Mouse (Mus musculus) hindbrain, postnatal 0 days (tissue): ENCODE data around the gene Dbndd2. TPM values are rescaled to one million over a fixed set of nuclear protein-coding genes. Genes with fewer than 3 reads are reported as not detected.

Source experiments
- ATAC-seq: fragments of 200-750 bp; cut with Nextera tagmentation; 2 replicates; pipeline ENCODE4 v1.8.0; 2017; ENCODE audit warnings: mild to moderate bottlenecking, moderate TSS enrichment, moderate library complexity
- DNase-seq: peaks from one replicate; pipeline ENCODE4 v3.0.0-alpha.2; 2015; ENCODE audit warnings: low spot score
- H3K27ac ChIP-seq: fragments of 300-500 bp; sonication (generic); 2 replicates; pipeline ENCODE4 v1.5.1; 2014; ENCODE audit warnings: mild to moderate bottlenecking
- H3K27me3 ChIP-seq: fragments of 300-500 bp; sonication (generic); 2 replicates; pipeline ENCODE4 v1.6.1; 2014; ENCODE audit warnings: low read length, mixed read lengths; ENCODE audit not compliant: insufficient read depth
- H3K36me3 ChIP-seq: fragments of 300-500 bp; sonication (generic); 2 replicates; pipeline ENCODE4 v1.6.1; 2014; ENCODE audit warnings: low read length, mixed read lengths; ENCODE audit not compliant: insufficient read depth
- H3K4me1 ChIP-seq: fragments of 300-500 bp; sonication (generic); 2 replicates; pipeline ENCODE4 v1.6.1; 2014; ENCODE audit warnings: antibody characterized with exemption, low read length, mixed read lengths; ENCODE audit not compliant: insufficient read depth
- H3K4me2 ChIP-seq: fragments of 300-500 bp; sonication (generic); 2 replicates; pipeline ENCODE4 v1.6.1; 2014; ENCODE audit warnings: low read depth, mild to moderate bottlenecking, low read length, moderate library complexity, mixed read lengths
- H3K4me3 ChIP-seq: fragments of 300-500 bp; sonication (generic); 2 replicates; pipeline ENCODE4 v1.5.1; 2014; ENCODE audit warnings: low read length
- H3K9ac ChIP-seq: fragments of 300-500 bp; sonication (generic); replicated peaks from 2 replicates; pipeline ENCODE4 v1.6.1; 2014; ENCODE audit warnings: mild to moderate bottlenecking, low read length, moderate library complexity, mixed read lengths
- H3K9me3 ChIP-seq: fragments of 300-500 bp; sonication (generic); 2 replicates; pipeline ENCODE4 v1.6.1; 2016; ENCODE audit warnings: low read length, mixed read lengths
- CTCF ChIP-seq: IDR thresholded peaks from 2 replicates; pipeline ENCODE4 v1.5.1; 2016; ENCODE audit warnings: antibody characterized with exemption, control low read depth, low read depth
- WGBS: fragments of 180-500 bp; shearing (Covaris S2); extraction: QIAGEN DNeasy Blood & Tissue Kit; methylation state at CpG from one replicate; pipeline ENCODE4 v1.1.7; 2014; 5-methylcytosine and 5-hydroxymethylcytosine counted together
- polyA plus RNA-seq: library from polyadenylated mRNA; unstranded; fragments of >200 nt; fragmentation: Nextera tagmentation; extraction: Ambion mirVana; gene quantifications from 2 replicates; pipeline ENCODE4 v1.2.1, GENCODE M21; 2015
- total RNA-seq: library from RNA; depleted of rRNA; stranded (reverse); fragments of >200 nt; gene quantifications from 2 replicates; pipeline ENCODE4 v1.2.3, GENCODE M21; 2014

The Dbndd2 gene
- total and polyA plus RNA-seq, 2 experiments from 2014 or later, result 29.5 to 37.2 TPM

GRCm38 (mm10) chr2:164453047-164453757, 32.7 kb upstream of the Dbndd2 start:
- TF ChIP-seq CTCF, result no peak
- DNase-seq (no peak), ATAC-seq (no peak)
- Histone ChIP-seq H3K4me3 (no peak overlapping the region), H3K9me3 (no peaks in the 10 kb centered on the region), H3K4me1 (no peaks in the 10 kb centered on the region; the same call in 1 of the 2 replicates), H3K9ac (no peak overlapping the region), H3K36me3 (no peaks in the 10 kb centered on the region), H3K4me2 (no peak overlapping the region), H3K27ac (no peak overlapping the region), H3K27me3 (no peaks in the 10 kb centered on the region)
- 79% methylated on average over 14 of the region's 14 CpGs for WGBS

GRCm38 (mm10) chr2:164453887-164454500, 31.9 kb upstream of the Dbndd2 start:
- Histone ChIP-seq H3K9me3 (no peaks in the 10 kb centered on the region), H3K36me3 (no peaks in the 10 kb centered on the region), H3K27ac (no peak overlapping the region), H3K4me2 (no peak overlapping the region), H3K27me3 (no peaks in the 10 kb centered on the region), H3K9ac (no peak overlapping the region), H3K4me3 (no peak overlapping the region), H3K4me1 (no peaks in the 10 kb centered on the region; the same call in 1 of the 2 replicates)
- WGBS, result 67% methylated on average over 7 of the region's 7 CpGs
- DNase-seq (no peak), ATAC-seq (no peak)
- TF ChIP-seq CTCF, result no peak

GRCm38 (mm10) chr2:164454846-164455245, 31.1 kb upstream of the Dbndd2 start:
- no peak for ATAC-seq

GRCm38 (mm10) chr2:164455421-164456190, 30.3 kb upstream of the Dbndd2 start:
- Histone ChIP-seq H3K27me3 (no peaks in the 10 kb centered on the region), H3K4me3 (no peak overlapping the region), H3K9me3 (no peaks in the 10 kb centered on the region), H3K9ac (no peak overlapping the region), H3K4me1 (no peaks in the 10 kb centered on the region; the same call in 1 of the 2 replicates), H3K4me2 (no peak overlapping the region), H3K27ac (no peak overlapping the region), H3K36me3 (no peaks in the 10 kb centered on the region)
- 74% methylated on average over 6 of the region's 6 CpGs for WGBS
- DNase-seq (no peak), ATAC-seq (no peak)
- TF ChIP-seq CTCF, result no peak

More at GRCm38 (mm10) chr2:164454846-164455245, 31.1 kb upstream of the Dbndd2 start:
- Histone ChIP-seq H3K36me3 (no peaks in the 10 kb centered on the region), H3K9ac (no peak overlapping the region), H3K27ac (no peak overlapping the region), H3K4me2 (no peak overlapping the region), H3K4me1 (no peaks in the 10 kb centered on the region; the same call in 1 of the 2 replicates), H3K4me3 (no peak overlapping the region), H3K9me3 (no peaks in the 10 kb centered on the region), H3K27me3 (no peaks in the 10 kb centered on the region)
- TF ChIP-seq CTCF, result no peak
- DNase-seq, result no peak
- WGBS, result 65% methylated on average over 10 of the region's 10 CpGs

- WGBS, result 56% methylated on average over 1 of the region's 1 CpGs
- no peak overlapping the region for H3K4me3 ChIP-seq
- H3K4me2 ChIP-seq, result peak overlapping the region; percentile 41; the same call in 1 of the 2 replicates
- DNase-seq (no peak), ATAC-seq (no peak)
- H3K4me1 ChIP-seq, result no peaks in the 10 kb centered on the region; the same call in 1 of the 2 replicates
- no peaks in the 10 kb centered on the region for H3K9me3 ChIP-seq
- H3K27me3 ChIP-seq, result no peaks in the 10 kb centered on the region
- H3K36me3 ChIP-seq, result no peaks in the 10 kb centered on the region
- H3K27ac ChIP-seq, result no peak overlapping the region
- TF ChIP-seq CTCF, result no peak
- no peak overlapping the region for H3K9ac ChIP-seq
Measured at GRCm38 (mm10) chr2:164456413-164456812, 29.5 kb upstream of the Dbndd2 start.

GRCm38 (mm10) chr2:164456864-164457300, 29.0 kb upstream of the Dbndd2 start, which contains the start of gene Sys1:
TSS of gene Sys1 (plus strand) at chr2:164456964.
- Histone ChIP-seq H3K4me1 (peaks cover 2% of the 10 kb centered on the region; the same call in 1 of the 2 replicates), H3K36me3 (no peaks in the 10 kb centered on the region), H3K9ac (peak within 1 kb of the TSS; percentile 29; the same call in 1 of the 2 replicates), H3K4me2 (peak within 1 kb of the TSS; percentile 41), H3K27me3 (no peaks in the 10 kb centered on the region), H3K4me3 (peak within 1 kb of the TSS; percentile 9; the same call in 1 of the 2 replicates), H3K9me3 (no peaks in the 10 kb centered on the region), H3K27ac (no peak within 1 kb of the TSS)
- WGBS, result 4% methylated on average over 7 of the region's 7 CpGs
- no peak for DNase-seq
- no peak for ATAC-seq
- TF ChIP-seq CTCF, result peak; percentile 46
